Mouse (Mus musculus) heart, postnatal 10 days (tissue): Measurements from ENCODE around the gene Zc3h12c. TPM values are rescaled to one million over a fixed set of nuclear protein-coding genes. Genes with fewer than 3 reads are reported as not detected.

ENCODE experiments used
- microRNA-seq, 2 experiments: library from miRNA; unstranded; fragments of <30 nt; microRNA quantifications; one replicate each; pipeline ENCODE4 v1.2.0; 2022
- total RNA-seq, 2 experiments: library from RNA; stranded (reverse); gene quantifications; 2 replicates each; pipeline ENCODE4 v1.2.3; 2021

Zc3h12c gene
- total RNA-seq, 2 experiments from 2014 or later: 11.9 to 14.1 TPM

Small RNA genes within 50 kb of the gene (microRNA-seq; reads per million reads assigned to microRNA genes)
- gene Gm27686 (0 reads per million in 2 experiments), gene Mir6244 (0 reads per million in 2 experiments)

Other genes with a start within 250 kb of the Zc3h12c start
- 10 to 100 TPM; 90.3 to 90.7 TPM for gene Fdx1, start 205.0 kb downstream of the Zc3h12c start, total RNA-seq
- gene Rdx, start 121.4 kb downstream of the Zc3h12c start, total RNA-seq: 100 to 1,000 TPM; 110 to 120 TPM